Mouse (Mus musculus): ENCODE results near the gene Ube3a.

Gene Ube3a

GRCm38 (mm10) chr7:59228045-59228865 is at the start of gene Ube3a:
Gene Ube3a (plus strand): TSS chr7:59228750.
- peak; percentile 95 for DNase-seq (ENCODE audit: extremely low spot score)

- DNase-seq (ENCODE audit: extremely low spot score) = no peak
Measured at GRCm38 (mm10) chr7:59192831-59193230, 35.7 kb upstream of the Ube3a start.

DNA sequence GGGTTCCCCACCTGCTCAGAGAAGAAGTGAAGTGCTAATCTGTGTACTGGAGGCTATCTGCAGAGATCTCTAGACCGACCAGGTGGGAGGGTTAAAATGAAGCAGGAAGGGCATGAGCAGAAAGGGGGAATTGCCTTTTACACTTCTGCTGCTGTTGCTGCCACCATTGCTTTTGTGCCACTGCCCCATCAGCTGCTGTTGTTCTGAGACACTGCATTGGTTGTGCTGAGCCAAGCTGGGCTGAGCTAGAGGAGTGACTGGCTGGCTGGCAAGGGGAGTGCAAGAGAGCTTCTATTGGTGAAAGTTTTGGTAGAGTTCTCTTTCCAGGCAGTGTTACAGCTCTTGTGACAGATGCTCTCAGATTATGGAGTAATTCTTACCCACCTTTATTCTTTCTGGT is 13.6 kb upstream of the Ube3a start:
- no peak for DNase-seq (ENCODE audit: extremely low spot score)

- DNase-seq (ENCODE audit: extremely low spot score) = no peak
Measured at GRCm38 (mm10) chr7:59221244-59221643, 7.3 kb upstream of the Ube3a start.

DNA sequence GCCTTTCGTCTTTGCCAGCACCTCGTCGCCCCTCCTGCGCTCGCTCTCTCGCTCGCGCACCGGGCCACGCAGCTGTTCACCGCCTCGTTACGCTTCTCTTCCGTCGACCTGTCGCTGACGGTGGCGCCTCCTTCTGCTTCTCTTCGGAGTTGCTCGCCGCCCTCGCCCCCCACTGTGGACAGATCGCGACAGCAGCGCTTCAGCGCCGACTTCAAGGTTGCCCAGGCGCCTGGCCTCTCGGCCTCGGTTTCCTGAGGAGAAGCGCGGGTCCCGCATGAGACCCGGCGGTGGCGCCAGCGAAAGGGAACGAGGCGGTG is 274 bp downstream of the Ube3a start:
- DNase-seq (ENCODE audit: extremely low spot score) = no peak

DNA sequence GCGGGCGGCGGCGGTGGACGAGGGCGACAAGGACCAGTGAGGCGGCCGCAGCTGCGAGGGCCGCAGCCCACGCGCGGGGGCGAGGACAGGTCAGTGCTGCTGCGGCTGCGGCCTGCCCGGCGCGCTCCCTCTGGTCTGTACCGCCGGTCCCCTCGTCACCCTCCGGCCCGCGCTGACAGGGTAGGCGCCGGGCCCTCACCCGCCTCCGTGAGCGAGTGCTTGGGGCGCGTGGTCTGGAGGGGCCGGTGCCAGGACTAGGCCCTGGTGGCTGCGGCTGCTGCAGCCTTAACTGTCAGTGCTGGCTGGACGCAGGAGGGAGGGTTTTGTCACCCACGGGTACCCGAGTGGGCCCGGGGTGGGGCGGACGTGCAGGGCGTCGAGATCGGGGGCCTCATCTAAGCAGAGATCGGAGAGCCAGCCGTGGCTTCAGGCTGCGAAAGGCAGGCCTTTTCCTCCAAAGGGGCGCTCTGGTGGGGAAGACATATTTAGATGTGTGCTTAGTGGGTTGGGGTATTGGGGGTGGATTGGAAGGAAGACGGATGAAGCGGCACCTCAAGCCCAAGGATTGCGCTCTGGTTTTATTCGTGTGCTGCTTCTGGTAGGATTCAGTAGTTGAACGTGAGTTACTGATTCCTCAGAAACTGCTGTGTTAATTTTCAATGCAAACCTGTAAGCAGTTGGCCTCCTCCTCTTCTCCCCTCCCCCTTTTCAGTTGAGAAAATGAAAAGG is 797 bp downstream of the Ube3a start:
- peak; percentile 66 for DNase-seq (ENCODE audit: extremely low spot score)

DNA sequence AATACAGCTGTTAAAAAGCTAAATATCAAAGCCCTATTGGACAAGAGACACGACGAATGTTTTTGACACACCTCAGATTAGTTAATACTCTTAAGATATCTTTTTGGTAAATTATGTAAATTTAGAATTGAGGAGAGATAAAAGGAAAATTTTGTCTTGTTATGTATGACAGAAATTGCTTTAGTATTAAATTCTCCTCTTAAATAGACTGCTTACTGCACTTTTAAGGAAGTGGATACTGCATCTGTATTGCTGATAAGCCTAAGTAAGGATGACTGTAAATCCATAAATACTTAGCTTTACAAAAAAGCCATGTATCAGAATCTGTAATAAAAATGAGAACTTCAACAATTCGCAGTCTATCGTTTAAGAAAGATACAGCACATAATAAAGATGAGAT is 1.8 kb downstream of the Ube3a start:
- no peak for DNase-seq (ENCODE audit: extremely low spot score)

DNA sequence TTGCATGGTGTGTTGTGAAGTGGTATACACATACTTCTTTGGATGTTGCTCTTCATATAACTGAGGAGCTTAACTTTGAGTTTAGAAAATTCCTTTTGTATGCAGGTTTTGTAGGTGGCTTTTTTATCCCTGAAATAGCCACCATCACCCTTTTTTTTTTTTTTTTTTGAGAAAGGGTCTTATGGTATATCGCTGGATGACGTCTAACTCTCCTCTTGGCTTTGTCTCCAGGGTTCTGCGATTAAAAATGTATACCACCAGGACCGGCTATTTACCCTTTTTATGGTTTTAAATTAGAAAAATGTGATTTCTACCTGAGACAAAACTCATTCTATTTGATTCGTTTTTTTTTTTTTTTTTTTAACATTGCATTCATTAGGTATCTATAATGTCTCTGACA is 2.2 kb downstream of the Ube3a start:
- no peak for DNase-seq (ENCODE audit: extremely low spot score)

DNA sequence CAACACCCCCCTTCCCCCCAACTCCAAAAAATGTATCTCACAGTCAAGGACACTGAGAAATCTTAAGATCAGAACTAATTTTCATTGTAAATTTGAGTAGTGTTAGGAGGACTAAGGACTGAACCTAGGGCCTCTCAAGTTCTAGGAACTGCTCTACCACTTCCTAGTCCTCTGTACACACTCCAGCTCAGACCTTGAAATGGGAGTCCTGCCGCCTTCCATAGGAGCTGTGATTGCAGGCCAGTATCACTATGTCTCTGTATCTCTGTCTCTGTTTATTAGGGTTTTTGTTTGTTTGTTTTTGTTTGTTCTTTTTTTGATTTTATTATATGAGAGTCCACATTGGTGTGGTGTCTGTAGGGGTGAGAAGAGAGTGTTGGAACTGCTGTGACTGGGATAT is 3.4 kb downstream of the Ube3a start:
- no peak for DNase-seq (ENCODE audit: extremely low spot score)

- DNase-seq (ENCODE audit: extremely low spot score) = no peak
Measured at GRCm38 (mm10) chr7:59234773-59235401, 6.3 kb downstream of the Ube3a start.

- no peak for DNase-seq (ENCODE audit: extremely low spot score)
Measured at GRCm38 (mm10) chr7:59243257-59243656, 14.7 kb downstream of the Ube3a start.

- no peak for DNase-seq (ENCODE audit: extremely low spot score)
Measured at GRCm38 (mm10) chr7:59245541-59245940, 17.0 kb downstream of the Ube3a start.

DNA sequence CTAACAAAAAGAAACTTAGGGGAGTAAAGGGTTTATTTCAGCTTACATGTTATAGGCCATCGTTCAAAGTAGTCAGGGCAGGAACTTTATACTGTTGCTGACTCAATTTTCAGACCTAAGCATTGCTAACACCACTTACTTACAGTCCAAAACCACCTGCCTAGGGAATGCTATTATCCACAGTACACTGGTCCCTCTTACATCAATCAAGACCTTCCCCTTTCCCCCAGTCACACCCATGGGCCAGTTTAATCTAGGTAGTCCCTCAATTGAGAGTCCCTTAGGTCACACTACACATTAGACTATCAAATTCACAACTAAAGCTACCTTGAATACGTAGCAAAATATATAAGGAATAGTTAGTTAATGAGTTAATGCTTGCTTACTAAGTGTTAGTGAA is 24.8 kb downstream of the Ube3a start:
- DNase-seq (ENCODE audit: extremely low spot score) = no peak

DNA sequence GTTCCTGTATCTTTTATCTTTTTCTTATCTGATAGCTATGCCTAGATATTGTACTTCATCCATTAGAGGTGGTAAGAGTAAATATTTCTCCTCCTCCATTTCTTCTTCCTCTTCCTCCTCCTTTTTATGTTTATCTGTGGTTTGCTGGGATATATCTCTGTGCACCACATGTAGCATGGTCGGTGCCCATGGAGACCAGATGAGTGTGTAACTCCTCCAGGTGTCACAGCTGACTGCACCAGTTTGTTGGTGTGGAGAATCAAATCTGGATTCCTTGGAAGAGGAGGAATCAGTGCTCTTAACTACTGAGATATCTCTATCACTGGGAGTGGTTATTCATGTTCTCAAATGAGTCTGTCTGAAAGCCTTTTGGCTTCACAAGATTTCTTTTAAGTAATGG is 37.0 kb downstream of the Ube3a start:
- DNase-seq (ENCODE audit: extremely low spot score) = no peak

DNA sequence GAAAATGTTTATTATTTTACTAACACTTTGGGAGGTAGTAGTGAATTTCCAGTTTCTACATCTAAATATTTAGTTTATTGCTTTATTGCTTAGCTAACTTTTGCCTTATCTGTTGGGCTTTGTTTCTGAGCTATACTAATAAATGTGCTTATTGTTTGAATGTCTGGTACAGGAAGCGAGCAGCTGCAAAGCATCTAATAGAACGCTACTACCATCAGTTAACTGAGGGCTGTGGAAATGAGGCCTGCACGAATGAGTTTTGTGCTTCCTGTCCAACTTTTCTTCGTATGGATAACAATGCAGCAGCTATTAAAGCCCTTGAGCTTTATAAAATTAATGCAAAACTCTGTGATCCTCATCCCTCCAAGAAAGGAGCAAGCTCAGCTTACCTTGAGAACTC is 43.2 kb downstream of the Ube3a start:
- no peak for DNase-seq (ENCODE audit: extremely low spot score)

- DNase-seq (ENCODE audit: extremely low spot score) = no peak
Measured at GRCm38 (mm10) chr7:59312576-59312975, 84.0 kb downstream of the Ube3a start.

DNA sequence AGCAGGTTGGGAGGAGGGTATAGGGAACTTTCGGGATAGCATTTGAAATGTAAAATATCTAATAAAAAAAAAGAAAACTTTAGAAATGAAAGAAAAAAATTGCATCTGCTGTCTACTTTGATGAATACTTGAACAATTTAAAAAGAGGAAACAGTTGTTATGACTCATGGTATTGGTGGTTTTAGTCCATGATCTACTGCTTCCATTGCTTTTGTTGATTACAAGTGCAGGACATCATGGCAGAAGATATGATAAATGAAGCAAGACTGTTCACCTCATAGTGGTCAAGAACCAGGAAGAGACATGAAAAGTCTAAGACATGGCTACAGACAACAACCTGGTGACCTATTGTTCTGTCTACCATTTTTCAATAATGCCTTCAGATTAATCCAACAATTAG is 94.2 kb downstream of the Ube3a start:
- DNase-seq (ENCODE audit: extremely low spot score) = no peak
